Mouse (Mus musculus) MEL (cell line): ENCODE results near the gene Stim1.

Experiments used
- CHD2 ChIP-seq: IDR thresholded peaks from 2 replicates; pipeline ENCODE4 v1.6.1; 2011; ENCODE audit warnings: low read length, improper control_type of control experiment
- CTCF ChIP-seq, 3 experiments: IDR thresholded peaks in 2 of 3; conservative IDR thresholded peaks in 1 of 3; 2 replicates each; pipeline ENCODE4 v1.5.1; 2011 to 2012; ENCODE audit warnings: low read length in 3 of 3, low read depth in 2 of 3, mild to moderate bottlenecking in 2 of 3, improper control_type of control experiment in 1 of 3, inconsistent platforms in 1 of 3, mixed read lengths in 1 of 3, moderate library complexity in 1 of 3; ENCODE audit not compliant: control insufficient read depth in 1 of 3, insufficient read depth in 1 of 3, poor library complexity in 1 of 3, severe bottlenecking in 1 of 3
- E2F4 ChIP-seq: IDR thresholded peaks from 2 replicates; pipeline ENCODE4 v1.6.1; 2011; ENCODE audit warnings: low read depth, low read length, improper control_type of control experiment, borderline replicate concordance
- EP300 ChIP-seq, 2 experiments: IDR thresholded peaks; 2 replicates each; pipeline ENCODE4 v1.6.1; 2011; ENCODE audit warnings: improper control_type of control experiment in 2 of 2, low read length in 2 of 2, low read depth in 1 of 2, mild to moderate bottlenecking in 1 of 2
- GATA1 ChIP-seq: IDR thresholded peaks from 2 replicates; pipeline ENCODE4 v1.6.1; 2011; ENCODE audit warnings: low read depth, low read length, improper control_type of control experiment
- KAT2A ChIP-seq: conservative IDR thresholded peaks from 2 replicates; pipeline ENCODE4 v1.6.1; 2012; ENCODE audit warnings: low read depth, low read length, improper control_type of control experiment, inconsistent platforms
- MYB ChIP-seq: IDR thresholded peaks from 2 replicates; pipeline ENCODE4 v1.6.1; 2011; ENCODE audit warnings: mild to moderate bottlenecking, low read depth, low read length, improper control_type of control experiment
- POLR2A ChIP-seq, 2 experiments: IDR thresholded peaks; 2 replicates each; pipeline ENCODE4 v1.6.1; 2011 to 2012; ENCODE audit warnings: low read length in 2 of 2, mild to moderate bottlenecking in 2 of 2, control low read depth in 1 of 2, improper control_type of control experiment in 1 of 2, low read depth in 1 of 2, moderate library complexity in 1 of 2; ENCODE audit not compliant: control insufficient read depth in 1 of 2, insufficient read depth in 1 of 2, poor library complexity in 1 of 2
- POLR2AphosphoS2 ChIP-seq: IDR thresholded peaks from 2 replicates; pipeline ENCODE4 v1.6.1; 2011; ENCODE audit warnings: low read length, improper control_type of control experiment
- ZC3H11A ChIP-seq: IDR thresholded peaks from 2 replicates; pipeline ENCODE4 v1.6.1; 2012; ENCODE audit warnings: low read depth, mild to moderate bottlenecking, inconsistent platforms, low read length, improper control_type of control experiment

DNA sequence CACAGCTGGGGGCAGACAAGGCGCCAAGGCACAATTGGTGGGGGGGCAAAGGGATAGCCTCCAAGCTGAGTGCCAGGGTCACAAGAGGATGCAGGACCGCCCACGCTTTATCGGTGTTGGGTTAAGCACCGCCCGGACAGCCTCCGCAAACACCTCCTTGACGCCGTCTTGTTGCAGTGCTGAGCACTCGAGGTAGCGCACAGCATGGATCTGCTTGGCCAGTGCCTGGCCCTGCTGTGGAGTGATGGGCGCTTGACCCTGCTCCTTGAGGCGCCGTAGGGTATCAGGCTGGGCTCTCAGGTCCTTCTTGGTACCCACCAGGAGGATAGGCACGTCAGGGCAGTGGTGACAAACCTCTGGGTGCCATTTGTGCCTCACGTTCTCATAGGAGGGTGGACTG, 28.0 kb upstream of the Stim1 start:
- TF ChIP-seq CTCF (IDR thresholded peaks at IDR 0.05 in 2 of 3, conservative IDR thresholded peaks at IDR 0.05 in 1 of 3; ENCODE audit: control insufficient read depth in 1 of 3, insufficient read depth in 1 of 3, low read depth in 2 of 3, low read length in 3 of 3, poor library complexity in 1 of 3, severe bottlenecking in 1 of 3) = no peak
- TF ChIP-seq EP300 (IDR thresholded peaks at IDR 0.05; ENCODE audit: low read depth in 1 of 2, low read length in 2 of 2) = no peak
- no peak for TF ChIP-seq CHD2
- TF ChIP-seq POLR2A (IDR thresholded peaks at IDR 0.05; ENCODE audit: control insufficient read depth in 1 of 2, insufficient read depth in 1 of 2, low read depth in 1 of 2, low read length in 2 of 2, poor library complexity in 1 of 2) = no peak
- TF ChIP-seq KAT2A = no peak
- no peak for TF ChIP-seq MYB
- TF ChIP-seq ZC3H11A = no peak
- TF ChIP-seq POLR2AphosphoS2 = no peak
- TF ChIP-seq GATA1 = no peak
- TF ChIP-seq E2F4 = no peak
